Mouse (Mus musculus) cerebellum, postnatal 25 days (tissue): Measurements from ENCODE around the gene Srp68.
"Not testable (repeated sequence)": the region's sequence is repeated elsewhere in the genome, so short reads cannot be mapped to it uniquely, and the experiment has no call there.

Source experiments
- DNase-seq, 2 experiments: peaks; one replicate each; pipeline ENCODE4 v3.0.0; 2021; ENCODE audit warnings: mixed read lengths in 2 of 2

Srp68 gene

DNA sequence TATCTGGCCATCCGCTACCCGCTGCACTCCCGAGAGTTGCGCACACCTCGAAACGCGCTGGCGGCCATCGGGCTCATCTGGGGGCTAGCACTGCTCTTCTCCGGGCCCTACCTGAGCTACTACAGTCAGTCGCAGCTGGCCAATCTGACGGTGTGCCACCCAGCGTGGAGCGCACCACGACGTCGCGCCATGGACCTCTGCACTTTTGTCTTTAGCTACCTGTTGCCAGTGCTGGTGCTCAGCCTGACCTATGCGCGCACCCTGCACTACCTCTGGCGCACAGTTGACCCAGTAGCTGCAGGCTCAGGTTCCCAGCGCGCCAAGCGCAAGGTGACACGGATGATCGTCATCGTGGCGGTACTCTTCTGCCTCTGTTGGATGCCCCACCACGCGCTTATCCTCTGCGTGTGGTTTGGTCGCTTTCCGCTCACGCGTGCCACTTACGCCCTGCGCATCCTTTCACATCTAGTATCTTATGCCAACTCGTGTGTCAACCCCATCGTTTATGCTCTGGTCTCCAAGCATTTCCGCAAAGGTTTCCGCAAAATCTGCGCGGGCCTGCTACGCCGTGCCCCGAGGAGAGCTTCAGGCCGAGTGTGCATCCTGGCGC, 9.0 kb upstream of the Srp68 start:
- no peak for DNase-seq

DNA sequence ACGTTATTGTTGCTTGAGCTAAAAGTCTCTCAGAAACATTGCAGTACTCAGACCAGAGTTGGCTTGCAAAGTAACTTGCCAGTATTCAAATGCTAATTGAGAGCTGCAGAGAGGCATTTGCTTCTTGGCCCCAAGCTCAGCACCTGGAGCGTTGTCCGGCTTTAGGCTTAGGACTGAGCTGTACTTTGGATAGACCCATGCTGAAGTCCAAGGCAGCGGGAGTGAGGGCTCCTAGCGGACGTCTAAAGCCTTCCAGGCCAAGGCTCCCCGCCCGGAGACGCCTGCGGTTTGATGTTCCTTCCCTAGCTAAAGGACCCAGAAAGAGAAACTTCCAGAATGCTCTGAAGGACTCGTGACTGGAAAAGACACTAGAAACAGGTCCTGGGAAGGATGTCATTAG, 8.1 kb upstream of the Srp68 start:
- no peak for DNase-seq

DNA sequence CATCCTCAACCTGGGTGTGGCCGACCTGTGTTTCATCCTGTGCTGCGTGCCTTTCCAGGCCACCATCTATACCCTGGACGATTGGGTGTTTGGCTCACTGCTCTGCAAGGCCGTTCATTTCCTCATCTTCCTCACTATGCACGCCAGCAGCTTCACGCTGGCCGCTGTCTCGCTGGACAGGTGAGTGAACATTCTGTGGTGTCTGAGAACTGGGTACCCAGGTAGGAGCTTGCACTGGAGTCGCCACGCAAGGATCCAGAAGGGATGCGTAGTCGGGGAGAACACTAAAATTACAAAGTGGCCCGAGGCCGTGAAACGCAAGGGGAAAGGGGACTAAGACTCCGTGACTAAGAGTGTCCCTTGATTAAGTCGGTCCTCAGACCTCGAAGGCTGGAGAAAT, 7.7 kb upstream of the Srp68 start:
- DNase-seq: no peak

DNA sequence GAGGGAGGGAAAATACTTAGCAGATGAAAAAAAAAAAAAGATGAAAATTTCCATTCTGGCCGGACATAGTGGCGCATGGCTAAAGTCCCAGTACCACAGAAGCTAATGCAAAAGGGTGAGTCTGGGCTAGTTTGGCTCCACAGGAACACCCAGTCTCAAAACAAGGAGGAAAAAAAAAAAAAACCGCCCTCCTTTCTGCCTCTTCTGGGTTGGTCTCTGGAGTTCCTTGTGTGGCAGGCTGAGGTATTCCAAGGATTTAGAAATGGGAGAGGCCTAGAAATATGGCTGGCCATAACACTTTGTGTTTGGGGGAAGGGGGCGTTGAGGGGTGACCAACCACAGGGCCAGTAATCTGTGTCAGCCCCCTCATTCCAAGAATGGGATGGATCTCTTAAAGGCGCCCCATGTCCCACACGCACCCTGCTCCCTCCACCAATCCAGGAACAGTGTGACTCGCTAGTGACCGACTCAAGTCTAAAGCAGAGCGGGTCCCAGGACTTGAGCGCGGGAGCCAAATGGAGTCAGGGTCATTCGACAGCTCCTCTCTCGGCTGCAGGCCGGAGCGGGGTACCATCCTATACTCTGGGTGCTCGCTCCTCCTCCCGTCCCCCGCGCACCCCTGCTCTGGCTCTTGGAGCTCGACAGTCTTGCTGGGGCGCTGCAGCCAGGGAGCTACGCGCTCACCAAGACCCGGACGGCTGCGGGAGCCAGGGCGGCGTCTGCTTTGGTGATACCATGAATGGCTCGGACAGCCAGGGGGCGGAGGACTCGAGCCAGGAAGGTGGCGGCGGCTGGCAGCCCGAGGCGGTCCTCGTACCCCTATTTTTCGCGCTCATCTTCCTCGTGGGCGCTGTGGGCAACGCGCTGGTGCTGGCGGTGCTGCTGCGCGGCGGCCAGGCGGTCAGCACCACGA, 7.0 kb upstream of the Srp68 start, which contains the start of gene Galr2:
TSS of gene Galr2 (plus strand) at position 189 of the 913 bp plus-strand sequence.
- no peak for DNase-seq

DNA sequence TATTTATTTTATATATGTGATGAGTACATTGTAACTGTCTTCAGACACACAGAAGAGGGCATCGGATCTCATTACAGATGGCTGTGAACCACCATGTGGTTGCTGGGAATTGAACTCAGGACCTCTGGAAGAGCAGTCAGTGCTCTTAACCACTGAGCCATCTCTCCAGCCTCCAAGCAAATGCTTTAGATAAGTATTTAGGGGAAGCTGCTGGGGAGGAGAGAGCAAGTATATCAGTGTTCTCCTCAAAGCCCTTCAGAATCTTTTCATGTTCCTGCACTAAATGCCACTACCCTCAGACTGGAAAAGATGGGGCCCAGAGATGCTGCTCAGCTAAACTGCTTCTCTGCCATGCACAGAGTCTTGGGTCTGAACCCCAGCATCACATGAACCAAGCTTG, 3.2 kb upstream of the Srp68 start:
- not testable (repeated sequence) for DNase-seq

DNA sequence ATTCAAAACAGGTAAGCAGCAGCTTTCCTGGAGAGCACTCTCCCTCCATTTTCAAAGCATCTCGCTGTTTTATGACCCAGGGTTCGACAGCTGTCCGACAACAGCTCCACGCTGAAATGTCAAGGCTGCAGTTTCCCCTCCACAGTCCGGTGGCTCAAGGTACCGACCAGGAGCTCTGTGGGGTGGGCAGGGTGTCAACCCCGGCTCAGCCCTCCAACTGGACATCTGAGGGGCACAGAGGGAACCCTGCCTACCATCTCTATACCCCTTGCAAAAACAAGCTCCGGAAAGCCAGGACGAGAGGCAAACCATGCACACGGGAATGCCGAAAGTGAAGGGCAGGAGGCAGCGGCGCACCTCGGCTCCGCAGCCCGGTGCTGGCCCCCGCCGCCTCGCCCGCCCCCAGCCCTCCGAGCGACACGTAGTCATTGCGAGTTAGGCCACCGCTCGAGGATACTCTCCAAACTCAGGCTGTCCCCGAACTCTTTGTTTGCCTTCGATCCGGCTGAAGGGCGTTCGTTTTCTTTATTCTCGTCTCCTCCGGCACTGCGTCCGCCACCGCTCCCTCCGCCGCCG, 460 bp downstream of the Srp68 start:
- no peak for DNase-seq

DNA sequence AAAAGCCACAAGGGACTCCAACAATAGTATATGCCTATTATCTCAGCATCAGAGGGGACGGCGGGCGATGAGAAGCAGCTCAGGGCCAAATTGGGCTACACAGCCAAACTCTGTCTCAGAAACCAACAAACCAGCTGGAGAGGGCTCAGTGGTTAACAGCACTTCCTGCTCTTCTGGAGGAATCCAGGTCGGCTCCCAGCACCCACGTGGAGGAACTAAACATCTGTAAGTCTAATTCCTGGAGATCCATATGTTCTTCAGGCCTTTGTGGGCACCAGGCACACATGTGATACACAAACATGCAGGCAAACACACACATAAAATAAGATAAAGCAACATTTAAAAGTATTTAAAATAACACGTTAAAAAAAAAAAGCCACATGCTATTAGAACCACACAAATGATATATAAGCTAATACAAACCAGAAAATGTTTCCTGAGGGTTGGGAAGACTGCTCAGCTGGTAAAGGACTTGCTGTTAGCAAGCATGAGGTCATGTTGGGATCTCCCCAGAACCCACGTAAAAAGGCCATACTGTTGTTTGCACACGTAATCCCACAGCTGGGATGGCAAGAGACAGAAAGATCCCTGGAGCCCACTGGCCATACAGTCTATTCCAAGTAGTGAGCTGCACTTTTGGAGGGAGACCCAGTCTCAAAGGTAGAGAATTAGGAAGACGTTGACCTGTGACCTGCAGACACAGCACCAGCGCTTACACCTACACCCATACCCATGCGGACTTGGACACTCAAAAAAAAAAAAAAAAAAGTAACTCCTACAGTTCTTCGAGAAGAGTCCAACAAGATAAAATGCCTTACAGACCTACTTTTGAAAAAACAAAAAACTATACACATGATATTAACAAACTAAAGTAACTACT, 1.2 kb downstream of the Srp68 start:
- no peak for DNase-seq

DNA sequence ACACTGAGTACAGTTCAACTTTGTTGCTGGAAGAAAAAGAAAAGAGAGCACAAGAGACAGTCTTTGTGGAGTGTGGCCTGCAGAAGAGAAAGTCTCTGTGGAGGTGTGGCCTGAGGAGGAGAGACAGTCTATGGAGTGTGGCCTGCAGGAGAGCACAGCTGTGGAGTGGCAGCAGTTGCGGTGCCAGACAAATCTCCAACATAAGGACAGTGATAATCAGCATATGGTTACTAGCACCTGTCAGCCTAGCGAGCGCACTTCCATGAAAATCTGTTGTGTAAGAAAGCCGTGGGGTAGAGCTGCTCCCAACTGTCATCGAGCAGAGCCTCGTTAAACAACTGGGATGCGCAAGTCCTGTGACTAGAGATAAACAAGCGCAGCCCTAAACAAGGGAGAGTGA, 4.5 kb downstream of the Srp68 start:
- DNase-seq: no peak

DNA sequence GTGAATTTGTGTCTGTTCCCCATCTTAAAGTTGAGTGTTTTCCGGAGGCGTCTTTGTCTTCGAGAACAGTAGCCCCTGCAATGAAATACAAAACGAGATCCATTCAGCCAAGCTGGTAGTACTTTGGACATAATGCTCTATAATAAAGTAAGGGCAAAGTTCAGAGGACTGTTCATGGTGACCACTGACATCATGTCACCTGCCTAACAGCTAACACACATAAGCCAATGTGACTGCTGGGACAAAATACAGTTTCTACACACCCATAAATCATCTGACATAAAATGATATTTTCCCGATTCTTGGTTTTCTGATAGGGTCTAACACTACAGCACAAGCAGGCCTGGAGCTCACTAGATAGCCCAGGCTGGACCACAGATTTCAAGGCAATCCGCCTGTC, 5.7 kb downstream of the Srp68 start:
- no peak for DNase-seq

DNA sequence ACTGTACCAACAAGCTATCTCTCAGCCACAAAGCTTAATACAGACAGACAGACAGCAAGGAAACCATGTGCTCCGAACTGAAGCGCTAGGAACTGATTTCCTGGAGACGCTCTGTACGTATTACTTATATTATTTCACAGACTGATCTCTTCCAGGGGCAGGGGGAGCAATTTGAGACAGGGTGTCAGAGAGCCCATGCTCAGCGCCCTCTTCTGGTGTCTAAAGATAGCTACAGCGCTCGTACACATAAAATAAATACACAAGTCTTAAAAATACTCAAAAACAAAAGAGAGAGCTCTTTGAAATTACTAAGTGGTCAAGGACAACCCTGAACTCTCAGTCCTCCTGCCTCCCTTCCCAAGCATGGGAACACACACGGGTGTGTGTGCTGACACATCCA, 6.4 kb downstream of the Srp68 start:
- no peak for DNase-seq

DNA sequence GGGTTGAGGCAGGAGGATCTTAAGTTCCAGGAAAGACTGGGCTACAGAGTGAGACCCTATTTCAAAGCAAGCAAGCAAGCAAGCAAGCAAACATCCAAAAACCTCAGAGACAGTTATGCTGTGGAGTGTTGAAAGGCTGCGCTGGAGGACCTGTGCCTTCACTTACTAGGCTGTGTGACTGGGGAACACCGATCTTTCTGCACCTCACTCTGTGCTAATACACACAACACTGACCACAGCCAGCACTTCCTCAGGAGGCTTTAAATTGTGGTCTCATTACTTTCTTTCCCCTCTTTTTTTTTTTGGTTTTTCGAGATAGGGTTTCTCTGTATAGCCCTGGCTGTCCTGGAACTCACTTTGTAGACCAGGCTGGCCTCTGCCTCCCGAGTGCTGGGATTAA, 8.2 kb downstream of the Srp68 start:
- no peak for DNase-seq

DNA sequence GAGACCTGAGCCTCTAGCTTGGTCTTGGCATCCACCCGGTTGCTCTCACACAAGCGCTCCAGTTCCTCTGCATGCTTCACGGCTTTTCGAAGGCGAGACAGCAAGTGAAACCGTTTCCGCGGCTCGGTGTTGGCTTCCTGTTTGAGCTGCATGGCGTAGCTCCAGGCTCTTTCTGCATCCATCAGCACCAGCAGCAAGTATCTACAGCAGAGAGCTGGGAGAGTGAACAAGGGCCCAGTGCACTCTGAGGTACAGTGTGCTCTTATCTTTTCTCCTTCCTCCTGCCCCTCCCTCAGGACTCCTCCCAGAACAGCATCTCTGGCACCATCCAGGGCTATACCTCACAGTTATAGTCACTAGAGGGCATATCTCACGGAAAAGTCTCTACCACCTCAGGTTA, 8.7 kb downstream of the Srp68 start:
- no peak for DNase-seq

DNA sequence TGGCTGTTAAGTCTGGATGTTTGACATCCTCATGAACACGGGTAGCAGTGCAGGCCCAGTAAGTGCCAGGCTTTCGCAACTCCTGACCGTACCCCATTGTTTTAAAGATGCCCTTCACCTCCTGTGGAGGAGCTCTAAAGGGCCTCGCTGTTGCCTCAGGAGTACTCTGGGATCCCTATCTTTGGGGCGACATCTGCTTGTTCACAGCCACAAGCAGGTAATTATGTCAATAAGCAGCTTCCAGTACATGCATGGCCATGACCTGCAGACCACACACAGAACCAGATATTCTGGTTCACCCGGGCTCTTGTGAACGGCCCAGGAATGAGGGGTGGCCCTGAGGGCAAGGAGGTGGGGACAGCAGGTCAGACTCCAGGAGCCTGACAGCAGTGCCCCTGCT, 13.8 kb downstream of the Srp68 start:
- DNase-seq: no peak

DNA sequence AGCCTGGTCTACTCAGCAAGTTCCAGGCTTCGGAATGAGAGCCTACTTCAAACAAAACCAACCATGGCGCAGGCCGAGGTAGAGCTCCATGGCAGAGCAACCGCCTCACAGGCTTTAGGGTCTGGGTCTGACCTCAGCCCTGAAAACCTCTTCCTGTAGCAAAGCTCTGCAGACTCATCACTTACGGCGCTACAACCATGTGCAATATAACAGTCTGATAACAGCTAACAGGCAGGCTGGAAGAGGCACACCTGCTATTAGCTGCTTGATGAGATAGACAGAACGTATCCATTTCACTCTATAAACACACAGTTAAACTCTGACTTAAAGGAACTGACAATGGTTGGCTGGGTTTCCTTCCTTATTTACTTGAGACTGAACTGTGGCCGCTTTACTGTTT, 14.6 kb downstream of the Srp68 start:
- DNase-seq: no peak

DNA sequence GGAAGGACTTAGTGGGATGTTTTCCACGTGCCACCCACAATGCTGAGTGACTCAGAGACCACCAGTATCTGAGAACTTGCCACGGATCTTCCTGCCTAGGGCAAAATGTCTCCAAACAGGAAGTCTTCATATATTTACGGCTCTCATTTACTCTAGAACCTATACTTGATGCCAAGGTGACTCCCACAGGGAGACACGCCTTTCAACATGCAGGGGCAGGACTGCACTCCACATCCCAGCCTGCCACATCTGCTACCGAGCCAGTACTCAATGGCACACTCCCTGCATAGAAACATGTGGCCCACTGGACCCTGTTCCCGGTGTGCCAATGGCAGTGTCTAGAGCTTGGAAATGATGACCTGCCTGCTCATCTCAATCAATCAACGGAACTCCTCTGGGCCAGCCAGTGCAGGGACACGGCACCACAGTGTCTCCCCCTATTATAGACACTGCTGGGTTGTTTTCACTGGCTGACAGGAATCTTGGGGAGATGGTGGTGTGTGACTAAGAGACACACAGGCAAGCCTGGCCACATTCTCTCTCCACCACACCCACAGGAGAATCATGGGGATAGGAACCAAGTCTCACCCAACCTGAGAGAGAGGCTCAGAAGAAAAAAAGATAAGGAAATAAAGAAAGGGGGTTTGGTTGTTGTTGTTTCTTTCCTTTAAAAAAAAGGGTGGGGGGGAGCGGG, 17.9 kb downstream of the Srp68 start:
- no peak for DNase-seq

DNA sequence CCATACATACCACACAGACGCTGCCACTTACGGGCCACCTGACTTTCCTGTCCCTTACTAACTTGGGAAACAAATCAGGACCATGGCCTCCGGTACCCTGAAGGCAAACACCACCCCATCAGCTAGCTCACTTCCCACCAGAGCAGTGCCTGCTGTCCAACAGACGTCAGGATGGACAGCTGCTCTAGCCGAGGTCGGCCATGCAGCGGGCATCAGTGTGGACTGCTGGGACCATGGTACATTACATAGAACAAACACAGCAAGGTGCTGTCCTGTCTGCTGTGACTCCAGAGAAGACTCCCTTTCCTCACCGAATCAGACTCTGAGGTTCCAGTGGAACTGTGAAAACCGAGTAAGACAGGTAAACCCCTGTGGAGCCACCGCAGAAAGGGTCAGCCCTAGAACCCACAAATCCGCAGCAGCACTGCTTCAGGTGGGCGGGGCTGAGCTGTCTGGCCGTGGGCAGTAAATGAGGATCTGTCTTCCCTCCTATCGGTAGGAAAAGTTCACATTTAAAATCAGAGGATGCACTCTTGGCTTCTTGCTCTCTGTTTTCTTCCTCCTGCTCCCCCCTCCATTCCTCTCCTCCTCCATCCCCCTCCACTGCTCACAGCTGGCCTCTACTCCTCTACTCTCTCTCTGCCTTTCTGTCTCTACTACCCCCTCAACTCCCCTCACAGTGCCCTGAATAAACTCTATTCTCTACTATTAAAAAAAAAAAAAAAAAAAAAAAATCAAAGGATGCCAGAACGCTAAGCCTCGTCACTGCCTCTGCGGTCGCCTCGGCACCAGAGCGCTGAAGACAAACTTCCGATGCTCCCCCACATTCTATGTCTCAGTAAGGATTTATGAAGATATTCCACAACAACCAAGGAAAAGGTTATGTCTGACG, 18.7 kb downstream of the Srp68 start:
- no peak for DNase-seq

DNA sequence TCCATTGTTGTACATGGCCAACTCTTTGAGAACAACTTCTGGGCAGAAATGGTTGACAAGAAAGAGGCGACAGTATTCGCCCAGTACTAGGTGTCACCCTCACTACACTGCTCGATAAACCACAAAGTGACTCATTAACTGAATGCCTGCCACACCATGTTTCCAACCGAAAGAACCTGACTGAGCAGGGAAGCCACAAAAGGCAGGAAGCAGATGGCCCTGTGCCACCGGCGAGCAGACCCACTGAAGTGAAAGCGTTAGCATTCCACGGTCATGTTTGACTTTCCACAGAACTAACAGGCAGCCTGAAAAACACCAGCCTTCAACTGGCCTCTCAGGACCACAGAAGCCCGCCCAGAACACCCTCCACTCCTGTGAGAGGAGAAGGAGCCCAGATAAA, 19.4 kb downstream of the Srp68 start:
- DNase-seq: no peak

DNA sequence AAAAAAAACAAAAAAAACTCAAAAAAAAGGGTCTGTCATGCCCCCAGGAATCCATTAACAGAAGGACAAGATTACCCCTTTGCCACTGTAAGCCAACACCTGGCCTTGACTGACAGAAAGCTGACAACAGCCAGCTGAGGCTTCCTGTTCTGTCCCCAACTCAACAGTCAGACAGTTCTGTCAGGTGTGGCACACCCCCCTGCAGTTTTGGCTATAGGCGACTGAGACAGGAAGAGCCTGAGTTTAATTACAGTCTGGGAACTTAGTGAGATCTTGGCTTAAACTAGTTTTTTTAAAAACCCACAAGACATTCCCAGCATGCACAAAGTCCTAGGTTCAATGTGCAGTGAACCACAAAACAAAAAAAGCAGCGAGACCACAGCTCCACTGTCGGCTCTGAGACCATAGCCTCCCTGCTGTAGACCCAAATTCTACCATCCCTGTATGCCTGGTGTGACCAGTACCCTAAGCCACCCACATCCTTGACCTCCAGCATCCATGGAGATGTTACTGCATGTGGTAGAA, 20.9 kb downstream of the Srp68 start:
- DNase-seq: no peak

DNA sequence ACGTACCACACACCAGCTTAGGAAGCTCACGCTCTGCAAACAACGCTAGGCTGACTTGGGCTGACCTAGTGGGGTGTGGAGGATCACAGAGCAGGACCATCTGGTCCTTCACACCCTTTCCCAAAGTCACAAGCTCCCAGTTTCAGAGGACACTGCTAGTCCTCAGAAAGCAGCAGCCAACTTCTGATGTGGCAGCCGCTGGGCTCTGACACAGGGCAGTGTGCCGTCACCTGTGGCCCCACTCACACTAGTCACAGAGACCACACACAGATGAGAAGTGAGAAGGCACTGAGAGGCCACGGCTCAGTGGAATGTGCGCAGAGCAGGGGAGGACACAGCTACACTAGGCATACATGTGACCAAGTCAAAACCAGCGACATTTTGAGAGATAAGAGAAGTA, 23.1 kb downstream of the Srp68 start:
- DNase-seq: no peak

DNA sequence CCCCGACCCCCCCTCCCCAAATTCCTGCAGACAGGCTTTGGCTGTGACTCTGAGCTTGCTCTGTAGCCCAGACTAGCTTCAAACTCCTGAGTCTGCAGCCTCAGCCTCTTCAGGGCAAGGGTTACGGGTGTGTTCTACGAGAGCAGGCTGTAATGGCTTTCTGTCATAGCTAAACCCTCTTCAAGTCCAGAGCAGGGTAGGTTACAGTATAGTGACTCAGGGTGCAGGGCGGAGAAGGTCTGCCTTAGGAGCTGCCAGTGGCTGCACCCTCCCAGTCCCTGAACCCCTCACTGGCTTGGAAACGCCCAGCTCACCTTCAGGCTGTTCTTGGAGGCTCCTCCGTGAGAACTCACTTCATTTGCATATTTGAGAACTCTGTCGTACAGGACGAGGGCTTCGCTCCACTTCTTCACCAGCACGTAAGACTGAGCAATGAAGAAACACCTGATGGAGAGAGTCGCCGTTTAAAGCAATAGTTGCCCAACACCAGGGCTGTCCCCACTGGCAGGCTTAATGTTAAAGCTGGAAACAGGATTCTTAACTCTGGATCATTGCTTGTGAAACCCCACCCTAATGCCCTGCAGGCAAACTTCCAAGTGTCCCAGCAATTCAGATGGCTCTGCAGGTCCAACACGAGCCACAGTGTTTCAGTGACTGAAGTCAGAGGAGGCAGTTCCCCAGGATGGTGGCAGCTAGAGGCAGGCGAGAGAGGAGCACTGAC, 26.4 kb downstream of the Srp68 start:
- DNase-seq: no peak
